Mouse (Mus musculus): ENCODE measurements at regions not wholly inside any gene's neighbourhood (a gene's known extent, or its start where the extent isn't known, plus 50 kb on each side); places are given as distances from the start of the nearest gene placed in this dataset.

DNA sequence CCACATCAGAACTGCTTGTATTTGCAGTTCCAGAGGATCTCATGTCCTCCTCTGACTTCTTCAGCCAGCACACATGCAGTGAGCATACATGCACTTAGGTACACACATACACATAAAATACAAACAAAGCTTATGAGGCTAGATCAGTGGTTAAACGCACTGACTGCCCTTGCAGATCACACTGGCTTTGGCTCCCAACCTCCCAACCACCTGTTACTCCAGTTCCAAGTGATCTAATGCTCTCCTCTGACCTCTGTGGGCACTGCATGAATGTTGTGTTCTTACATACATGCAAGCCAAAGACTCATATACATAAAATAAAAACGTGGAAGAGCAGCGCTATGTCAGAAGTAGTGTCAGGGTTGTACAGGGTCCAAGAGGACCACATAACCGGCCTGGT lies 141.9 kb downstream of the Fam124b start:
- no peaks in the 10 kb centered on the region for H3K4me1 ChIP-seq (ENCODE audit: control insufficient read depth, insufficient read depth, low read length)
- WGBS = 90% methylated on average over 4 of the region's 4 CpGs
- no peak overlapping the region for H3K4me3 ChIP-seq (ENCODE audit: low read depth, low read length)
- H3K27me3 ChIP-seq (ENCODE audit: control insufficient read depth, insufficient read depth, low read length) = no peaks in the 10 kb centered on the region
- no peak for DNase-seq (ENCODE audit: low spot score)
- no peaks in the 10 kb centered on the region for H3K9me3 ChIP-seq (ENCODE audit: control insufficient read depth, low read length)
- no peak overlapping the region for H3K9ac ChIP-seq (ENCODE audit: low read length)
- no peak overlapping the region for H3K27ac ChIP-seq (ENCODE audit: low read depth, low read length)
- no peaks in the 10 kb centered on the region for H3K36me3 ChIP-seq (ENCODE audit: control insufficient read depth, insufficient read depth, low read length)
- ATAC-seq (ENCODE audit: insufficient read depth, low FRiP score, low TSS enrichment) = no peak
- no peak overlapping the region for H3K4me2 ChIP-seq (ENCODE audit: low read depth)

DNA sequence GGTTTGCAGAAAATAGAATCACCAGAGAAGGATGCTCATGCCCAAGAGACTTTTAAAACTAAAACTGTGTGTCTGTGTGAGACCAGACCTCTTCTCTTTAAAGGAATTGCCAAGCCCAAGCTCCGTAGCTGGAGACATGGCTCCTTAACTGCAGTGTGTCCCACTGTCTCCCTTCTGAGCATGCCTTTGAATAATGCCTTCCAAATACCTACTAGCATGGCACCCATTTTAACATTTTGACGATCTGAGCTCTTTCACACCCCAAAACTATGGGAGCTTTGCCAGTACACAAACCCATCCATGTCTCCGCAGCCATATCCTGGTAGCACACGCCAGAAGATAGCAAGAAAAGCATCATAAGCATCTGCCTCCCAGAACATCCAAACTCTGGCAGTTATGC lies 143.9 kb downstream of the Fam124b start:
- H3K4me3 ChIP-seq (ENCODE audit: low read depth, low read length) = no peak overlapping the region
- H3K4me1 ChIP-seq (ENCODE audit: control insufficient read depth, insufficient read depth, low read length) = no peaks in the 10 kb centered on the region
- H3K4me2 ChIP-seq (ENCODE audit: low read depth) = no peak overlapping the region
- no peak overlapping the region for H3K9ac ChIP-seq (ENCODE audit: low read length)
- H3K27ac ChIP-seq (ENCODE audit: low read depth, low read length) = no peak overlapping the region
- 87% methylated on average over 4 of the region's 4 CpGs for WGBS
- DNase-seq (ENCODE audit: low spot score) (no peak), ATAC-seq (ENCODE audit: insufficient read depth, low FRiP score, low TSS enrichment) (no peak)
- H3K27me3 ChIP-seq (ENCODE audit: control insufficient read depth, insufficient read depth, low read length) = no peaks in the 10 kb centered on the region
- no peaks in the 10 kb centered on the region for H3K9me3 ChIP-seq (ENCODE audit: control insufficient read depth, low read length)
- H3K36me3 ChIP-seq (ENCODE audit: control insufficient read depth, insufficient read depth, low read length) = no peaks in the 10 kb centered on the region

- Histone ChIP-seq H3K36me3 (ENCODE audit: control insufficient read depth, insufficient read depth, low read length) (no peaks in the 10 kb centered on the region), H3K27me3 (ENCODE audit: control insufficient read depth, insufficient read depth, low read length) (no peaks in the 10 kb centered on the region), H3K4me2 (ENCODE audit: low read depth) (no peak overlapping the region), H3K27ac (ENCODE audit: low read depth, low read length) (no peak overlapping the region), H3K9me3 (ENCODE audit: control insufficient read depth, low read length) (no peaks in the 10 kb centered on the region), H3K4me1 (ENCODE audit: control insufficient read depth, insufficient read depth, low read length) (no peaks in the 10 kb centered on the region), H3K4me3 (ENCODE audit: low read depth, low read length) (no peak overlapping the region), H3K9ac (ENCODE audit: low read length) (no peak overlapping the region)
- 87% methylated on average over 3 of the region's 3 CpGs for WGBS
- ATAC-seq (ENCODE audit: insufficient read depth, low FRiP score, low TSS enrichment) (no peak), DNase-seq (ENCODE audit: low spot score) (no peak)
Observed at GRCm38 (mm10) chr1:80073950-80074349, 144.3 kb downstream of the Fam124b start.

GRCm38 (mm10) chr1:80069141-80069540 lies 149.1 kb downstream of the Fam124b start:
- 82% methylated on average over 4 of the region's 4 CpGs for WGBS
- no peak for DNase-seq (ENCODE audit: low spot score)

GRCm38 (mm10) chr1:80062121-80062520 lies 156.2 kb downstream of the Fam124b start:
- DNase-seq (ENCODE audit: low spot score) (no peak), ATAC-seq (ENCODE audit: insufficient read depth, low FRiP score, low TSS enrichment) (no peak)
- Histone ChIP-seq H3K4me2 (ENCODE audit: low read depth) (no peak overlapping the region), H3K9ac (ENCODE audit: low read length) (no peak overlapping the region), H3K4me3 (ENCODE audit: low read depth, low read length) (no peak overlapping the region), H3K27ac (ENCODE audit: low read depth, low read length) (no peak overlapping the region), H3K4me1 (ENCODE audit: control insufficient read depth, insufficient read depth, low read length) (no peaks in the 10 kb centered on the region), H3K36me3 (ENCODE audit: control insufficient read depth, insufficient read depth, low read length) (no peaks in the 10 kb centered on the region), H3K27me3 (ENCODE audit: control insufficient read depth, insufficient read depth, low read length) (no peaks in the 10 kb centered on the region), H3K9me3 (ENCODE audit: control insufficient read depth, low read length) (no peaks in the 10 kb centered on the region)
- WGBS = 73% methylated on average over 1 of the region's 1 CpGs

More at GRCm38 (mm10) chr1:80069141-80069540, 149.1 kb downstream of the Fam124b start:
- H3K27me3 ChIP-seq (ENCODE audit: control insufficient read depth, insufficient read depth, low read length) = no peaks in the 10 kb centered on the region
- no peak overlapping the region for H3K4me2 ChIP-seq (ENCODE audit: low read depth)
- no peak overlapping the region for H3K9ac ChIP-seq (ENCODE audit: low read length)
- H3K4me1 ChIP-seq (ENCODE audit: control insufficient read depth, insufficient read depth, low read length) = no peaks in the 10 kb centered on the region
- no peak overlapping the region for H3K27ac ChIP-seq (ENCODE audit: low read depth, low read length)
- H3K4me3 ChIP-seq (ENCODE audit: low read depth, low read length) = no peak overlapping the region
- no peak for ATAC-seq (ENCODE audit: insufficient read depth, low FRiP score, low TSS enrichment)
- H3K36me3 ChIP-seq (ENCODE audit: control insufficient read depth, insufficient read depth, low read length) = no peaks in the 10 kb centered on the region
- no peaks in the 10 kb centered on the region for H3K9me3 ChIP-seq (ENCODE audit: control insufficient read depth, low read length)

GRCm38 (mm10) chr1:80061632-80062031 lies 156.6 kb downstream of the Fam124b start:
- no peaks in the 10 kb centered on the region for H3K9me3 ChIP-seq (ENCODE audit: control insufficient read depth, low read length)
- no peak overlapping the region for H3K4me2 ChIP-seq (ENCODE audit: low read depth)
- DNase-seq (ENCODE audit: low spot score) (no peak), ATAC-seq (ENCODE audit: insufficient read depth, low FRiP score, low TSS enrichment) (no peak)
- H3K4me1 ChIP-seq (ENCODE audit: control insufficient read depth, insufficient read depth, low read length) = no peaks in the 10 kb centered on the region
- WGBS = 78% methylated on average over 7 of the region's 7 CpGs
- H3K4me3 ChIP-seq (ENCODE audit: low read depth, low read length) = no peak overlapping the region
- no peak overlapping the region for H3K9ac ChIP-seq (ENCODE audit: low read length)
- H3K27ac ChIP-seq (ENCODE audit: low read depth, low read length) = no peak overlapping the region
- no peaks in the 10 kb centered on the region for H3K36me3 ChIP-seq (ENCODE audit: control insufficient read depth, insufficient read depth, low read length)
- no peaks in the 10 kb centered on the region for H3K27me3 ChIP-seq (ENCODE audit: control insufficient read depth, insufficient read depth, low read length)

- ATAC-seq (ENCODE audit: insufficient read depth, low FRiP score, low TSS enrichment) = no peak
- Histone ChIP-seq H3K4me1 (ENCODE audit: control insufficient read depth, insufficient read depth, low read length) (no peaks in the 10 kb centered on the region), H3K4me3 (ENCODE audit: low read depth, low read length) (no peak overlapping the region), H3K9me3 (ENCODE audit: control insufficient read depth, low read length) (no peaks in the 10 kb centered on the region), H3K36me3 (ENCODE audit: control insufficient read depth, insufficient read depth, low read length) (no peaks in the 10 kb centered on the region), H3K27ac (ENCODE audit: low read depth, low read length) (no peak overlapping the region), H3K4me2 (ENCODE audit: low read depth) (no peak overlapping the region), H3K27me3 (ENCODE audit: control insufficient read depth, insufficient read depth, low read length) (no peaks in the 10 kb centered on the region), H3K9ac (ENCODE audit: low read length) (no peak overlapping the region)
- DNase-seq (ENCODE audit: low spot score) = no peak
- WGBS = 90% methylated on average over 10 of the region's 10 CpGs
Observed at GRCm38 (mm10) chr1:80045141-80045540, 173.1 kb downstream of the Fam124b start.

GRCm38 (mm10) chr1:80040409-80040808 lies 177.9 kb downstream of the Fam124b start:
- H3K36me3 ChIP-seq (ENCODE audit: control insufficient read depth, insufficient read depth, low read length) = no peaks in the 10 kb centered on the region
- H3K4me1 ChIP-seq (ENCODE audit: control insufficient read depth, insufficient read depth, low read length) = no peaks in the 10 kb centered on the region
- H3K9me3 ChIP-seq (ENCODE audit: control insufficient read depth, low read length) = no peaks in the 10 kb centered on the region
- no peak overlapping the region for H3K4me2 ChIP-seq (ENCODE audit: low read depth)
- no peaks in the 10 kb centered on the region for H3K27me3 ChIP-seq (ENCODE audit: control insufficient read depth, insufficient read depth, low read length)
- no peak for ATAC-seq (ENCODE audit: insufficient read depth, low FRiP score, low TSS enrichment)
- H3K4me3 ChIP-seq (ENCODE audit: low read depth, low read length) = no peak overlapping the region
- H3K27ac ChIP-seq (ENCODE audit: low read depth, low read length) = no peak overlapping the region
- no peak overlapping the region for H3K9ac ChIP-seq (ENCODE audit: low read length)
- 90% methylated on average over 3 of the region's 3 CpGs for WGBS
- DNase-seq (ENCODE audit: low spot score) = no peak

DNA sequence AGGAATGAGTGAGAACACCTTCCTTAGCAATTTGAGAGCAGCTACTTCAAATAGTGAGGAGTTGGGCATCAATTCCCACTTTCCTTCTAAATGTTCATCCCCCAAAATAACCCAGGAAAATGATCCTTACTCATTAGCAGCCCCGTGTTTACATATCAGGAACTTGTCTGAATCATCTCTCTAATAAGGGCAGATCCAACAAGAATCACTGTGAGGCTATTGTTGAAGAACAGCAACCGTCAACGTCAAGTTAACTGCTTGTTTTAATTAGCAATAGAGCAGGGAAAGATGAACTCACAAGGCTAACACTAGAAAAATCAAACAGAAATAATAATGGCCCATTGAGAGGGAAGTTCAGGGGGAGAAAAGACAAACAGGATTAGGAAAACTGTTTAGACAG lies 178.4 kb downstream of the Fam124b start:
- Histone ChIP-seq H3K9ac (ENCODE audit: low read length) (no peak overlapping the region), H3K27me3 (ENCODE audit: control insufficient read depth, insufficient read depth, low read length) (no peaks in the 10 kb centered on the region), H3K4me2 (ENCODE audit: low read depth) (no peak overlapping the region), H3K4me1 (ENCODE audit: control insufficient read depth, insufficient read depth, low read length) (no peaks in the 10 kb centered on the region), H3K36me3 (ENCODE audit: control insufficient read depth, insufficient read depth, low read length) (no peaks in the 10 kb centered on the region), H3K9me3 (ENCODE audit: control insufficient read depth, low read length) (no peaks in the 10 kb centered on the region), H3K27ac (ENCODE audit: low read depth, low read length) (no peak overlapping the region), H3K4me3 (ENCODE audit: low read depth, low read length) (no peak overlapping the region)
- ATAC-seq (ENCODE audit: insufficient read depth, low FRiP score, low TSS enrichment) (no peak), DNase-seq (ENCODE audit: low spot score) (no peak)
- WGBS = 64% methylated on average over 3 of the region's 3 CpGs
